Mouse (Mus musculus): ENCODE data around the gene Cyth1.

Gene Cyth1

DNA sequence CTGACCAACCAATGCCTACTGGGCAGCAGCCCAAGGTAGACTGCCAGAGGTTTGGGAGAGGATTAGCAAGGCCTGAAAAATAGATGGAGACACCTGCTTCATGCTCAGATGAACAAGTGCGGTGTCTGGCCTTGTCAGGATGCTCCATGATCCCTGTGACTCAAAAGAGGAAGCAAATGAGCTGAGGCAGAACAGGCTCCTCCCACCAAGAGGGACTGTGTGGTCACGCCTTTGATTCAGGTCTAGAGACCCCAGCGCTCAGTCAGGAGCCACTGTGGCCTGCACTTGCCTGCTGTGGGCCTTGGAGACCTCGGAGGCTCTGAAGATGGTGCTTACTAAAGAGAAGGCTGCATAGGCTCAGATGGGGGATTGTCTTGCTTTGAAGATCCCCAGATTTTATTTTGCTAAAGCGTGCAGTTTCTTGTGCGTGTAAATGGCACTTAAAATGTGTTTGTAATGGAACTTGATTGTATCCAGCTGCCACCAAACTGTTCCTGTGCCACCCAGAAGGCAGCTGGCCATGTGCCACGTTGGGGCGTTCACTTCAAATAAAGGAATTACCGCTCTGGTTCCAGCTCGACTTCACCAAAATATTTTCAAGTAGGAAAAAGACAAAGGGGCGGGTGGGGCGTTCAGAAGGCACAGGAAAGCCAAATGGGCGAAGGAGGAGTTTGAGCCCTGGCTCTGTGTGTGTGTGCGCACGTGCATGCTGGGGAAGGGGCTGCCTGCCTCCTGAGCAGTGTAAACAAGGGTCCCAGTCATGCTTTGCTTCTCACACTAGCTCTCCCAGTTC is 6.0 kb upstream of the Cyth1 start:
- ATAC-seq (ENCODE audit: low TSS enrichment), result peak; percentile 24; the same call in 1 of the 2 replicates

DNA sequence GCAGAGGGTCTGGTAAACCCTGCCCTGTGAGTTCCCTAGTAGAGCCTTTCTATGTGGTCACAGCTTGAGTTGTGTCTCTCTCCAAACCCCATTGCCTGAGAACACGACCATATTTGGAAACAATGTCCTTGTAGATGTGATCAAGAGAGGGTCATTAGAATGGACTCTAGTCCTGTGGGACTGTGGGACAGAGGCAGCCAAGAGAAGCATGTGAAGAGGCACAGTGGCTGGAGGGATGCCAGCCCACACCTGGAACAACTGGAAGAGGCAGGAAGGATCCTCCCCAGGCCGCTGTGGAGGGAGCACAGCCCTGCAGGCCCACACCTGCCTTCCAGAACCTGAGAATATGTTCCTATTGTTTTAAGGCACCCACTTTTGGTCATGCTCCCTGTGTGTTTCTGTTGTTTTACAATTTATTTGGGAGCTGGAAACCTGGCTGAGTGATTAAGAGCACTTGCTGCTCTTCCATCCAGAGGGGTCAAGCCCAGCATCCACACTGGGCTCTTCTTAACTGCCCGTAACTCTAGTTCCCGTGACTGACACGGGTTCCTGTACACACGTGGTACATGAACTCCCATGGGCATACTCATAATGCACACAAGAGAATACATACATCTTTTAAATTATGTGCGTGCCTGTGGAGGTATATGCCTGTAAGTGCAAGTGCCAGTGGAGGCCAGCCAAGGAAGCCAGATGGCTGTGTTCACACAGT is 5.2 kb upstream of the Cyth1 start:
- no peak for ATAC-seq (ENCODE audit: low TSS enrichment)

DNA sequence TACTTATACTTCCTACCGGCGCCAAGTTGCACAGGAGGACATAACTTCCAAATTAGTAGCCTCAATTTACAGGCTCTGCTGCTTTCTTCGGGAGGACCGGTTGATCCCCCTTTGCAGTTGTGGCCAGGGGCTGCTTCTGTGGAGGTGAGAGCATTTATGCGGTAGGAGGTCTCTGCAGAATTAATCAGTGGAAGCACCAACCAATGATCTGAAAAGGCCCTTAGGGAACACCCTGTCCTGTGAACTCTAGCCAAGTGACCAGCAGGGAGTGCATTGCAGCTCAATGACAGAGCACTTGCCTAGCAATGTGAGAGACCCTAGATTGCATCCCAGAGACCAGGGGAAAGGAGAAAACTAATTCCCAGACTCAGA is 606 bp upstream of the Cyth1 start:
- peak; percentile 26; the same call in 1 of the 2 replicates for ATAC-seq (ENCODE audit: low TSS enrichment)

DNA sequence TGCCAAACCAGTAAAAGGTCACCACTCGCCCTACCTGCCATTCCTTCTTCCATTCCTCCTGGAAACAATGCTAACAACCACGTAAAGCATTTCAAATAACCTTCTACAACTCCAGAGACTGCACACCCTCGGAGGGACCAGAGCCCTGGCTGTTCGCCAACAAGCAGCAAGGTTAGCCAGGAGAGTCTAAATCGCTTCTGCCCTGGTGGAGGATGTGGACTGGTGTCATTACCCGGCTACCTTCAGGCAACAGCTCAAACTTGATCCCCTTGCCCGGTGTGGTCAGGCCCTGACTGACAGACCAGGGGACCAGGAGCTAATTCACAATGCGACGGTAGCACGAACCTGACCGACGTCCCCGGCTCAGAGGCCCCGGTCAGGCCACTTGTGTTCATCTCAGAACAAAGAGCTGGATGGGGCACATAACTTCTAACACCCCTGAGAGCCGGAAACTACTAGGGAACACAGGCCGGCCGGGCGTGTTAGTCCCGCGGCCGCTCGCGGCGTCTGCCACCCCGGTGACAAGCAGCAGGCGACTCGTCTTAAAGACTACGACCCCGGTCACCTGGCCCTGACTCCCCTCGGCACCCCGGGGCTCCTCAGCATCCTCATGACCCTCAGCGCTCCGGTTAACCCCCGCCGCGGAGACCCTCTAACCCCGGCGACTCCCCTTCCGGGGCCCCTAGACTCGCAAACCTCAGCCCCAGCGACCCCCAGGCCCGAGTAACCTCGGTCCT is 865 bp downstream of the Cyth1 start:
- no peak for ATAC-seq (ENCODE audit: low TSS enrichment)

DNA sequence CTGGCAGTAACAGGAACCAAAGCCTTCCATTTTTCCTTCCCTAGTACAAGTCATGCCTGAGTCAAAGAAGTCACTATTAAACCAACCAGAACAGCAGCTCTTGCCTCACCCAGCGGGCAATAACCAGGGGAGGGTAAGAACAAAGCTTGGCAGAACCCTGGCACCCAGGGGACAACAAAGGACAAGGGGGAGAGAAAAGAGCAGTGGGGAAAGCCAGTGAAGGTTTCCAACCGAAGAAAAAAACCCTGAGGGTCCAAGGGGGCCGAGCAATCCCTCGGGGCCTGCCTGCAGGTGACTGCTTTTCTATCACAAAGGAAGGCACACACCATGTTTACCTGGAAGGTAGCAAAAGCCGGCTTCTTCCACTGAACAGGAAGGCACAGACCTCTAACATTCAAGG is 1.7 kb downstream of the Cyth1 start:
- no peak for ATAC-seq (ENCODE audit: low TSS enrichment)

DNA sequence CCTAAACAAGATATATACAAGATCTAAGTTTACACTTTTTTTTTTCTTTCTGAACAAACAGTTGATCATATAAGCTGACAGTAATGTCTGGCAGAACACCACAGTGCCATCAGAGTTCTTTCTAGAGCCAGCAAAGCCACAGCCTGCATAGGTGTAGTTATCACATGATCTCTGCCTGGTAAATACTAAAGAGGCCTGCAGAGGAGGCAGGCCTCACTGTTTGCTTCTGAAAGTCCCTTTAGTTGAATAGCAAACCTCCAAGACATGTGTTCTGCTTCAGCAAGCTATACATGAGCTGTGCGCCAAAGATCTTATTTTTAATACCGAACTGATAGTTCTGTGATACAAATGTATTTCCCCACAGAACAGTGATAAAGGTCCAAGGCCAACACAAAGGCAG is 3.3 kb downstream of the Cyth1 start:
- no peak for ATAC-seq (ENCODE audit: low TSS enrichment)

DNA sequence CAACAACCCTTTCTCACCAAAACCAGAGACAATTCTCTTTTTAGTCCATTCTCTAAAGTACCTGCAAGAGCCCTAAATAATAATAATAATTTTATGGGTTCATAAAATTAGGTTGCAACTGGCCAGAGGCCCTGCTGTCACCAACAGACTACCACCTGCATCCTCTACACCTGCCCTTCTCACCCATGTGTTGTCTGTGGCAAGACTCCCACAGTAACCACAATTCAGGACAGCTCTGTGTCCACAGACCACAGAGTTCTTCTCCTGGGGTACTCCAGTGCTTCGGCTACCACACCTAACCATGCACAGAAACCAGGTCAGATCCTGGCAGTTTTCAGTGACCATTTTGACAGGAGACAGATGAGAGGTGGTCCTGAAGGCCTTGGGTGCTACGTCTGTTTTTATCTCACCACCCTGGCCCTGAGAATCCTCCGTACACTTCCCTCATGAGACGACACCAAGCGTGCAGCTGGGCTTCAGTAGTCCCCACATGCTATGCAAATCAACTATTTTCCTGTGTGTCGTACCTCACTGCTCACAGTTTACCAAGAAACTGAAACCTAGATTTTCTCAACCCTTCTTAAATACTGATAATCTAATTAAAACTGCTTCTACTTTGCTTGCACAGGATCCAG is 4.6 kb downstream of the Cyth1 start:
- ATAC-seq (ENCODE audit: low TSS enrichment), result no peak

DNA sequence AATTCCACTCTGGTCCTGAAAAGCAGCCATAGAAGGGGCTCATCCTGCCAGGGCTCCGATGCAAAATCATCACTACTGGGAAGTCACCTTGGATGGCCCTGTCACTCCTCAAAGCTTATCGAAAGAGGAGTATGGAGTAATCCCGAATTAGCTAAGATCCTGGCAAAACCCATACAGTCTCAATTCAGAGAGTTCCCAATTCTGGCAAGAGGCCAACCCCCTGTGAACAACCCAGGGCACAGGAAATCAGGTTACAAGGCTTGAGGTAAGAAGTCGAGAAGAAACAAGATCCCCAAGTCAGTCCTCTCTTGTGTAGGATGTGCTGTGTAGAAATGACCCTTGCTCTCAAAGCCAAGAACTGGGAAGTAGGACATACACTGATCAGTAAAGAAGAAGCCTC is 5.9 kb downstream of the Cyth1 start:
- ATAC-seq (ENCODE audit: low TSS enrichment), result no peak

DNA sequence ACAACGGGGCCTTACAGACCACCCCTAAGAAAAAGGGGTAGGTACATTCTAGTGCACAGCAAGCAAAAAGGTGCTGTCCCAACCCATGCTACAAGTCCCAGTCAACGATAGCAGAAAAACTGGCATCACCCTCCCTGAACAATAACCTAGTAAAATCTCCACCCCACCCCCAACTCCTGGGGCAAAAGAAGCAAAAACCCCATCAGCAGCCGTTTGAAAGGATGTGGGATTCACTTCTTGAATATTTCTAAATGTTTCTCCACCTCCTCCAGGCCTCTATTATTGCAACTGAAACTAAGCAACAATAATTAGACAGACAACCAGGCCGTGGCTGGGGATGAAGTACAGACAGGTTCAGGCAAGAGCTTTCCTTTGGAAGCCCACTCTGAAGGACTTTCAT is 8.0 kb downstream of the Cyth1 start:
- ATAC-seq (ENCODE audit: low TSS enrichment), result no peak

DNA sequence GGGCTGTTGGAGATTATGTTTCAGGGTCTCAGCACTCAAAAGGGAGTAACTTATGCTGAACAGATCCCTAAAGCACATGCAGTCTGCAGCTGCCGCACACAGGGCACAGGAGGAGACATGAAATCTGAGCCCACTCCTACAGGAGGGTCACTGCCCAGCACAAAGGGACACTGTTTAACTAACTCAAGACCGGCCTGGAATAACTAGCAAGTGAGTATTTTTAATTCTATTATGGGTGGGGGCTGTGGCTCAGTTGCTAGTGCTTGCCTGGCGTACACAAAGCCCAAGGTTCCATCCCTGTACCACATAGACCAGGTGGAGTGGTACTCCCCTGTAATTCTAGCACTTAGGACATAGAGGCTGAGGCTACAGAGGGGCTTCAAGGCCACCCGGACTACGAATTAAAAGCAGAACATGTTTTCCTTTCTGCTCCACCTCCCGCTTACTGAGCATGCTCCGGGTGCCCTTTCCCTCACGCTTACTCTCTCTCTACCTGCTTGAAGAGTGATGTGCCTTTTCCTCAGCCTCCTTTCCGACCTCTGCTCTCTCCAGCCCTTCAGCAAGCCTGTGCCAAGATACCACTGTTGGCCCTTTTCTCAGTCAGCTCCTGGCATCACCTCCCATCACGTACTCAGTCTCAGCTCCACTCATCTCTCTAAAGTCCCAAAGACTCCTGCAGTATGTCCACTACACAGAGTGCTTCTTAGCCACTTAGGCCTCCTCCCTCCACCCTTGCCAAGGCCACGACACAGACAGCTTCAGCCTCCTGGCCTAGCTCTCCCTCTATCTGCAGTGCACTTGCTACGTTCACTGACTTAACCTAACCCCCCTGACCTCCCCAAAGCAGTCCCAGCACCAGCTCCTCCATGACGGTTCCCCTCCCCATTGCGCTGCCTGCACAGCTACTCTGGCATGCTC is 8.9 kb downstream of the Cyth1 start:
- no peak for ATAC-seq (ENCODE audit: low TSS enrichment)

DNA sequence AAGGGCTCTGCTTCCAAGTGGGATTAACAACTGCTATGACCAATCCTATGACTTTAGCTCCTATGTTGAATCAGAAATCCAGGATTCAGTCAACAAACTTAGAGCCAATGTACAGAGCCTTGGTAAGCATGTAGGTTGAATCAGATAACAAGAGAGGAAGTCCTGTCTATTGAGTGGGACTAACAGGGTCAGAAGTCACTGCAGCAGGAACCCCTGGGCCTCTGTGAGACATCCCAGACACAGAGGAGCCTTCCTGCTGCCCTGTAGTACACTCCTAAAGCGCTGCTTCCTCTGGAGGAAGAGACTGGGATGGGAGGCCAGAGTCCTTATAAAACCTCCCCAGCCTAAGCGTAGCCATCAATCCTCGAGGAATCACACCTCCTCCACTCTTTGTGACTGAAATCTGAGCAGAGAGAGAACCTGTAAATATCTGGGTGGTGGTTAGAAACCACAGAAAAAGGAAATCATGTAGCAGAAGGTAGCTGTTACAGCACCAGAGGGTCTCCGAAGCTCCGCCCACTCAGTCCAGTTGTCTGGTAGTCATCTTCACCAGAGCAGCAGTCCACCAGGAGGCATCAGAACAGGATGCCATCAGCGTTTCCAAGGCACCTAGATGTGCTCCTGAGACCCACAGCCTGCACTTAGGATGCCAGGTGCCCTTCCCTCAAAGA is 11.7 kb downstream of the Cyth1 start:
- peak; percentile 55; the same call in 1 of the 2 replicates for ATAC-seq (ENCODE audit: low TSS enrichment)

DNA sequence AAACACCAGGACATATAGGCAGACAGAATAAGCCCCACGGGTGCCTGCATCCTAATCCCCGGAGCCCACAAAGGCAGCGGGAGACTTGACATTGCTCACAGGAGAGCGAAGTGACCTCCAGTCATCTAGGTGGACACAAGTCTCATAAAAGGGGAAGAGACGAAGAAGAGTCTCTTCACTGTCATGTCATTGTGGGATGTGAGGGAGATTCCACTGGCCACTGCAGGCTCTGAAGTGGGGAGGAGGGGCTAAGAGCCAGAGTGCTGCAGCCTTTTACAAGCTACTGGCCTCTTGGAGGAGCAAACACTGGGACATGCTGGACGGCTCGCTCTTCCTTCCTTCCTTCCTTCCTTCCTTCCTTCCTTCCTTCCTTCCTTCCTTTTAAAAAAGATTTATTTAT is 13.5 kb downstream of the Cyth1 start:
- no peak for ATAC-seq (ENCODE audit: low TSS enrichment)

DNA sequence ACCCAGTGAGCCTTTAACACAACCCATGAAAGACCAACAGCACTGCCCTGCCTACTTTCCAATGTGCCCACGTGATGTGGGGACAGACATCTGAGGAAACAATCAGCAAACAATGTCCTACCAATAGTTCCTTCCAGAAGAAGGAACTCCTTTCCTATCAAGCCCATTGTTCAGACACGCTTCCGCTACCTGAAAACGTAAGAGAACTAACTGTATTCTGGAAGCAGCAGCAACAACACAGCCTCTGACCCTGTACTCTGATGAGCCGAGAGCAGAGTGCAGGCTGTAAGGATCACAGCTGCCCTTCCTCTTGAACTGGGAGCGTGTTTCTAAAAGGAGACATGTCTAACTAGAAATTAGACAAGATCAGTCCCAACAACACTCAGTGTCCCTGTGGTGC is 13.9 kb downstream of the Cyth1 start:
- ATAC-seq (ENCODE audit: low TSS enrichment), result no peak

DNA sequence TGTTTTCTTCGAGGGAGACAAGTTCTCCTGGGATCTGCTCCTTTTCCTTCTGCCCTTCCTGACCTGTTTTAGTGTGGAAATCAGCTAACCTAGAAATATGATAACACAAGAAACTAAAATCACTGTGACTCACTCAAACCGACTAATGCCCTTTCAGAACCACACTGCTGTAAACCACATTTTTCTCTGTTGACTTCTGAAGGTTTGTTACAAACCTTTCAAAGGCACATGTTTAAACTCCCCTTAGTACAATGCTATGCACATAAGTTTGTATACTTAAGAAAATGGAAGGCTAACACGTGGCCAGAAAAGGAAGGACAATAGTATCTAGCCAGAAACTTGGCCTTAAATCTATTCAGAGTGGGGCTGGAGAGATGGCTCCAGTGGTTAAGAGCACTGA is 14.5 kb downstream of the Cyth1 start:
- ATAC-seq (ENCODE audit: low TSS enrichment), result no peak

DNA sequence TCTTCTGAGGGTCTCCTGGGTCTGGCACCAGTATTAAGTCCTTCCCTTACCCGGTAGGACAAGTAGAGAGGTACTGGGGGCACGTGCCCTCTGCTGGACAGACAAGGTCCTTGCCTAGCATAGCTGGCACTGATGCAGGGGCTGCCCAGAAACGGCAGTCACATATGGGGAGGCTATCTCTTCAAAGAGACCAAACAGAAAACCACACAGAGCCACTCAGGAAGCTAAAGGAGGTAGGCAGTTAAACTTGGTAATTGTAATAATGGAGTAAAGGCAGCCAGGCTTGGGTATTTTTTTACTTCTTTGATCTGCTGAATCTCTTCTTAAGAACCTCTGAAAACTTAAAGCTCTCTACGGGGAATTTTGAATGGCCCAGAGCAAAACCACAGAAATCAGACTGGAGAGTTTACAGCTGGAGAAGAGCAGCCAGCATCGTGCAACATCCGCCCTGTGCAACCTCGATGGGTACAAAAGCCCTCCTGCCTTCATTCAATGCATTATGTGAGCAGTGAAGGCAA is 16.0 kb downstream of the Cyth1 start:
- no peak for ATAC-seq (ENCODE audit: low TSS enrichment)

DNA sequence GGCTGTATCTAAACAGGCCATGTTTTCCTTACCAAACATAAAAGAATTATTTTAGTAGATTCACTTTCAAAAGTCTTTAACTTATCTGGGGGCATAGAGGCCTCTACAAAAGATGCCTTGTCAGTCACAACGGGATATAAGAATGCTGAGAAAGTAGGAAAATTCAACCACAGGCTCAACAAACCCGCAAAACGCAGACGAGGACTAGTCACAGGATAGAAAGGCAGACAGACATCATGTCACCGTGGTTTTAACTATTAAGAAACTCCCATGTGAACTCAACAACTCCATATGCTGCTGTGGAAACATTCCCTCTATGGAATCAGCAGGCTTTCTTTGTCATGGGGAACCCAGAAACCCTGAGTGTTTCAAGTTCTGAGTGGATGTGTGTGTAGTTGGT is 18.5 kb downstream of the Cyth1 start:
- no peak for ATAC-seq (ENCODE audit: low TSS enrichment)

DNA sequence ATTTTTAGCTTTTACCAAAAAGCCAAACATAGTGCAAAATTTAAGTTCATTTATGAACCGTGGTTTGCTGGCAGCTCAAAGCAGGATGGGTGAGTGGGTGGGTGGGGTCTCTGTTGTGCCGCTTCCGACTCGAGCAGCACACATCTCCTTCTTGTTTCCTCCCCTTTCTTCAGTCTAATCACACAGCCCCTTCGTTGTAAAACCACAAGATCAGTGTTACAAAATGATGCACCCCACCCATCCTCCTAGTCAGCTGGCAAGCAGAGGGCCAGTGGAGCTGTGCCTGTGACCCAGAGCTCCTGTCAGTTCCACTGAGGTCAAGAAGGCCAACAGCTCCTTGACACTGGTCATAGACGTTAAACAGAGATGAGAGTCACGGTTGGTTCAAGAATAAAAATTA is 20.7 kb downstream of the Cyth1 start:
- no peak for ATAC-seq (ENCODE audit: low TSS enrichment)

DNA sequence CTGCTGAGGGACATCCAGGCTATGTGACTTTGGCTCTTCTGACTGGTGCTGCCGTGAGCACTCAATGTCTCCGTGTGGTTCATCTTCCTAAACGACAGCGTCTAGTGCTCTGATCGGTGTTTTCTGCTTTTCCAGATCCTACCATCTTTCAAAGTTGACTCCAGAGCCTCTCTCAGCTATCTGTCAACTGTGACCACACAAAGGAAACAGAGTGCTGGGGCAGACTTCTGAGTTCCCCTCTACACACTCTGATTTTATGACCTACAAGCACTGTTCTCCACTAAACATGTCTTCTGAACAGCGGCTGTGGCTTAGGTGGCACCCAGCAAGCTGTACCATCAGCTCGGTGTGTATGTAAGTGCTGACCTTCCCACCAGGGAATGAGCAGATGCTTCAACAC is 21.5 kb downstream of the Cyth1 start:
- no peak for ATAC-seq (ENCODE audit: low TSS enrichment)

DNA sequence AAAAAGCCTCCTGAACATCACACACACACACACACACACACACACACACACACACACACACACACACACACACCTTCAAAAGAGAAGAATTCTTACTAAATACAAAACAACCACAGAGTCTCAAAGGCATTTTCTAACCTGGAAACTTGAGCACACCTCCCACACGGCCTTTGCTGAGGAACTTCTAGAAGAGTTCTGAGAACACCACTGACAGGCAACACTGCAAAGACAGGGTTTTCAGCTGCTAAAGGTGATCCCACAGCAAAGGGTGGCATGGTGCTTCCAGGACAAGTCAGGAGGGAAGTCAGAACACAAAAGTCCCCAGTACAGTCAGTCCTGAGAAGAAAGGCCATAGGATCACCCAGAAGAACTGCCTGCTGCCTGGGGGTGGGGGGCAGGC is 22.5 kb downstream of the Cyth1 start:
- ATAC-seq (ENCODE audit: low TSS enrichment), result no peak

DNA sequence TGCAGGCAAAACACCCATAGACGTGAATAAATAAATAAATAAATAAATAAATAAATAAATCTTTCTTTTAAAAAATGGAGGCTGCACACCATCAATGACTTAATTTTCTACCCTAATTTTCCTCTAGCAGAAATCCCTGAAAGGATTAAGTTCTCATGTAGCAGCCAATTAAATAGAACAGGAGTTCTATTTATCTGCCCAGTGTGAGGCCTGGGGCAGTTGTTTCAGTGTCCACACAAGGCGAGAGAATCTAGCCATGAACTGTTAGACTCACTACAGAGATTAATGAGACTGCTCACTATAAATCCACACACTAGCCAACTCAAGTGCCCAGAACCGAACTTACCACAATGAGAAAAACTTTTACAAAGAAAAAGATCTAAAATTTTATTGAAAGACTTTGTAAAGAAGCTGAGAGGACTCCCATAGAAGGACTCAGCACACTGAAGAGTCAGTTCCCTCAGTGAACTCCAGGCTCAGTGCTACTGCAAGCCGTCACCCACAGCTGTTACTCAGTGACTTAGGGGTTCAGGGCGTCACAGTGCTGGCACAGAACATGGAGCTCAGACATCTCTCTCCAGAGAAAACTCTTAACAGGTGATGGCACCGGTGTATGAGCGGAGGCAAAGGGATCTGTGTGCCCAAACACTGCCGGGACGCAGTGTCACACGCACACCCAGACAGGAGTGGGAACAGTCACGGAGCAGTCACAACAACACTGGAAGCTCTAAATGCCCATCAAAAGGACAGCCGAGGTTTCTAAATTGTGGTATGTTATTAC is 23.1 kb downstream of the Cyth1 start:
- no peak for ATAC-seq (ENCODE audit: low TSS enrichment)

All from frontal cortex, adult (tissue).